Mouse (Mus musculus): ENCODE measurements around the gene Cabp1.
A peak's percentile ranks its signal among the peaks of the same experiment; 100 is the strongest.

The Cabp1 gene

GRCm38 (mm10) chr5:115193669-115194625, at the start of gene Cabp1:
Cabp1 (minus strand) TSS chr5:115194381.
- DNase-seq: peak; percentile 59

- no peak for DNase-seq
Observed at GRCm38 (mm10) chr5:115240191-115240590, 46.0 kb upstream of the Cabp1 start.

GRCm38 (mm10) chr5:115238729-115239195, 44.6 kb upstream of the Cabp1 start:
- peak; percentile 44 for DNase-seq

GRCm38 (mm10) chr5:115237803-115238728, 43.9 kb upstream of the Cabp1 start:
- peak; percentile 97 for DNase-seq

GRCm38 (mm10) chr5:115235786-115236263, 41.6 kb upstream of the Cabp1 start, which contains the start of gene Pop5:
Pop5 (plus strand) TSS chr5:115235836.
- DNase-seq: peak; percentile 92

GRCm38 (mm10) chr5:115235323-115235771, 41.2 kb upstream of the Cabp1 start:
- peak; percentile 78 for DNase-seq

- DNase-seq: no peak
Observed at GRCm38 (mm10) chr5:115234519-115234918, 40.3 kb upstream of the Cabp1 start.

- no peak for DNase-seq
Observed at GRCm38 (mm10) chr5:115233031-115233780, 39.0 kb upstream of the Cabp1 start.

GRCm38 (mm10) chr5:115232516-115232915, 38.3 kb upstream of the Cabp1 start:
- DNase-seq: no peak

- no peak for DNase-seq
Observed at GRCm38 (mm10) chr5:115231552-115232120, 37.5 kb upstream of the Cabp1 start.

GRCm38 (mm10) chr5:115230830-115231551, 36.8 kb upstream of the Cabp1 start:
- no peak for DNase-seq

GRCm38 (mm10) chr5:115222485-115222884, 28.3 kb upstream of the Cabp1 start:
- no peak for DNase-seq

- DNase-seq: no peak
Observed at GRCm38 (mm10) chr5:115220931-115221640, 26.9 kb upstream of the Cabp1 start.

- no peak for DNase-seq
Observed at GRCm38 (mm10) chr5:115217998-115218397, 23.8 kb upstream of the Cabp1 start.

- DNase-seq: no peak
Observed at GRCm38 (mm10) chr5:115215273-115216185, 21.3 kb upstream of the Cabp1 start.

GRCm38 (mm10) chr5:115214864-115215263, 20.7 kb upstream of the Cabp1 start:
- no peak for DNase-seq

- no peak for DNase-seq
Observed at GRCm38 (mm10) chr5:115212861-115213260, 18.7 kb upstream of the Cabp1 start.

- DNase-seq: no peak
Observed at GRCm38 (mm10) chr5:115212451-115212850, 18.3 kb upstream of the Cabp1 start.

GRCm38 (mm10) chr5:115210380-115210779, 16.2 kb upstream of the Cabp1 start:
- no peak for DNase-seq

Data from kidney, postnatal 14 days (tissue).